Mouse (Mus musculus) liver, embryonic 14.5 days (tissue): ENCODE measurements around the gene Otogl. TPM values are rescaled to one million over a fixed set of nuclear protein-coding genes. Genes with fewer than 3 reads are reported as not detected.

Experiments
- ATAC-seq: fragments of 200-750 bp; cut with Nextera tagmentation; 2 replicates; pipeline ENCODE4 v1.8.0; 2017; ENCODE audit warnings: moderate number of reproducible peaks, mild to moderate bottlenecking, moderate library complexity; ENCODE audit not compliant: insufficient read depth
- DNase-seq, 3 experiments: peaks; one replicate each; pipeline ENCODE4 v3.0.0-alpha.2; 2012 to 2013; ENCODE audit warnings: low read depth in 3 of 3, low spot score in 3 of 3
- H3K27ac ChIP-seq: fragments of 300-500 bp; sonication (generic); 2 replicates; pipeline ENCODE4 v1.5.1; 2014; ENCODE audit warnings: moderate library complexity, mild to moderate bottlenecking, control low read depth, inconsistent platforms
- H3K27me3 ChIP-seq: fragments of 300-500 bp; sonication (generic); 2 replicates; pipeline ENCODE4 v1.6.1; 2014; ENCODE audit warnings: mild to moderate bottlenecking, low read length, moderate library complexity; ENCODE audit not compliant: control insufficient read depth, insufficient read depth
- H3K36me3 ChIP-seq: fragments of 300-500 bp; sonication (generic); replicated peaks from 2 replicates; pipeline ENCODE4 v1.6.1; 2014; ENCODE audit warnings: low read depth; ENCODE audit not compliant: control insufficient read depth, insufficient read depth
- H3K4me1 ChIP-seq, 2 experiments: fragments of 200-500 bp in 1 of 2; fragments of 300-500 bp in 1 of 2; sonication (generic) in 1 of 2; replicated peaks; 2 replicates each; pipeline ENCODE4 v1.6.1; 2012 to 2014; ENCODE audit warnings: antibody characterized with exemption in 1 of 2, inconsistent platforms in 1 of 2, low read length in 1 of 2; ENCODE audit not compliant: control insufficient read depth in 2 of 2, insufficient read depth in 2 of 2
- H3K4me2 ChIP-seq: fragments of 300-500 bp; sonication (generic); 2 replicates; pipeline ENCODE4 v1.6.1; 2014; ENCODE audit warnings: low read depth, mild to moderate bottlenecking, control low read depth, moderate library complexity
- H3K4me3 ChIP-seq, 2 experiments: fragments of 200-500 bp in 1 of 2; fragments of 300-500 bp in 1 of 2; sonication (generic) in 1 of 2; 2 replicates each; pipeline ENCODE4 v1.5.1; 2012 to 2014; ENCODE audit warnings: low read depth in 2 of 2, low read length in 2 of 2, mild to moderate bottlenecking in 2 of 2, control low read depth in 1 of 2, inconsistent platforms in 1 of 2, moderate library complexity in 1 of 2; ENCODE audit not compliant: insufficient read depth in 1 of 2
- H3K9ac ChIP-seq: fragments of 300-500 bp; sonication (generic); replicated peaks from 2 replicates; pipeline ENCODE4 v1.6.1; 2014; ENCODE audit warnings: mild to moderate bottlenecking, control low read depth, moderate library complexity
- H3K9me3 ChIP-seq: fragments of 300-500 bp; sonication (generic); 2 replicates; pipeline ENCODE4 v1.6.1; 2016; ENCODE audit warnings: low read length, mixed read lengths; ENCODE audit not compliant: control insufficient read depth
- CTCF ChIP-seq: IDR thresholded peaks from 2 replicates; pipeline ENCODE4 v1.5.1; 2016; ENCODE audit warnings: antibody characterized with exemption, low read depth, control low read depth
- EP300 ChIP-seq: IDR thresholded peaks from 2 replicates; pipeline ENCODE4 v1.6.1; 2016; ENCODE audit warnings: antibody characterized with exemption, low read depth
- WGBS: fragments of 180-500 bp; shearing (Covaris S2); extraction: QIAGEN DNeasy Blood & Tissue Kit; methylation state at CpG from one replicate; pipeline ENCODE4 v1.1.7; 2014; ENCODE audit not compliant: insufficient replicate concordance; 5-methylcytosine and 5-hydroxymethylcytosine counted together
- polyA plus RNA-seq, 2 experiments: library from polyadenylated mRNA; depleted of rRNA in 1 of 2; stranded (reverse) in 1 of 2; unstranded in 1 of 2; fragments of >200 nt; fragmentation: Nextera tagmentation in 1 of 2; extraction: Ambion mirVana in 1 of 2; gene quantifications; 2 replicates each; pipeline versions ENCODE4 v1.2.1 to v1.2.3; 2012 to 2014

Otogl gene
- polyA plus RNA-seq, 2 experiments: 0.01 TPM; not detected in 1

- 63% methylated on average over 6 of the region's 6 CpGs for whole genome bisulfite sequencing
- ATAC-seq (no peak), DNase-seq (no peak)
- Histone ChIP-seq H3K27me3 (no peaks in the 10 kb centered on the region), H3K36me3 (no peaks in the 10 kb centered on the region), H3K4me2 (no peak overlapping the region), H3K4me1 (no peaks in the 10 kb centered on the region), H3K9ac (no peak overlapping the region), H3K4me3 (no peak overlapping the region), H3K27ac (no peak overlapping the region), H3K9me3 (no peaks in the 10 kb centered on the region)
- TF ChIP-seq EP300: no peak
- no peak for TF ChIP-seq CTCF
These were observed 28.4 kb upstream of the Otogl start for GRCm38 (mm10) chr10:107940302-107940701.

GRCm38 (mm10) chr10:107939821-107940220 lies 27.9 kb upstream of the Otogl start:
- Histone ChIP-seq H3K4me2 (no peak overlapping the region), H3K36me3 (no peaks in the 10 kb centered on the region), H3K27ac (no peak overlapping the region), H3K4me1 (no peaks in the 10 kb centered on the region), H3K27me3 (no peaks in the 10 kb centered on the region), H3K9ac (no peak overlapping the region), H3K4me3 (no peak overlapping the region), H3K9me3 (no peaks in the 10 kb centered on the region)
- ATAC-seq: no peak
- 64% methylated on average over 6 of the region's 6 CpGs for WGBS
- DNase-seq: no peak
- no peak for TF ChIP-seq EP300

- ATAC-seq: no peak
- Histone ChIP-seq H3K36me3 (no peaks in the 10 kb centered on the region), H3K9me3 (no peaks in the 10 kb centered on the region), H3K4me1 (no peaks in the 10 kb centered on the region), H3K9ac (no peak overlapping the region), H3K4me2 (no peak overlapping the region), H3K27ac (no peak overlapping the region), H3K4me3 (no peak overlapping the region), H3K27me3 (no peaks in the 10 kb centered on the region)
- 40% methylated on average over 3 of the region's 3 CpGs for WGBS
- TF ChIP-seq CTCF (no peak), EP300 (no peak)
- no peak for DNase-seq
These were observed 22.1 kb upstream of the Otogl start for GRCm38 (mm10) chr10:107934055-107934454.

- ATAC-seq (no peak), DNase-seq (no peak)
- 49% methylated on average over 1 of the region's 1 CpGs for WGBS
- H3K36me3 ChIP-seq: no peaks in the 10 kb centered on the region
- no peak overlapping the region for H3K9ac ChIP-seq
- H3K27ac ChIP-seq: no peak overlapping the region
- no peak for TF ChIP-seq EP300
- no peak for TF ChIP-seq CTCF
- no peaks in the 10 kb centered on the region for H3K4me1 ChIP-seq
- H3K4me3 ChIP-seq: no peak overlapping the region
- no peaks in the 10 kb centered on the region for H3K27me3 ChIP-seq
- H3K9me3 ChIP-seq: no peaks in the 10 kb centered on the region
- H3K4me2 ChIP-seq: no peak overlapping the region
These were observed 21.6 kb upstream of the Otogl start for GRCm38 (mm10) chr10:107933527-107933926.

- Histone ChIP-seq H3K36me3 (no peaks in the 10 kb centered on the region), H3K4me3 (no peak overlapping the region), H3K27me3 (no peaks in the 10 kb centered on the region), H3K9ac (no peak overlapping the region), H3K9me3 (no peaks in the 10 kb centered on the region), H3K27ac (no peak overlapping the region), H3K4me2 (no peak overlapping the region), H3K4me1 (no peaks in the 10 kb centered on the region)
- ATAC-seq (no peak), DNase-seq (peak; percentile 9 to 37 (median 24))
- TF ChIP-seq CTCF (peak; percentile 32), EP300 (no peak)
- WGBS: 18% methylated on average over 10 of the region's 10 CpGs
These were observed 20.2 kb upstream of the Otogl start for GRCm38 (mm10) chr10:107931833-107932828.
